In the genomic region with DNA sequence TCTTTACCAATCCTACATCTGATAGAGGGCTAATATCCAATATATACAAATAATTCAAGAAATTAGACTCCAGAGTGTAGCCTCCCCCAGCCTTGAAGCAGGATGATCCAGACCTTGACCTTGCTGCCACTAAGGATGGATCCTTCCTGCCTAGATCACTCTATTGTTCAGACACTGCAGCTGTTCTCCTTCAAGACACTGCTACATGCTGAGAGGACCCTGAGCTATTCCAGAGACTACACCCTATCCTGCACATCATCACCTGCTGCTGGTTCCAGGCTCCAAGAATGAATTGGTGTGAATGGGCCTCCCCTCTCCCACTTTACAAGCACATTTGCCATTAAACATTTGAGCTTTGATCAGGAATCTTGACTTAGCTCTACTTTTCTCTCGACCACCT, we compare ENCODE assay signal across 24 mouse cellular contexts.
DNase-seq lines count a peak whose midpoint lies in the region; ATAC-seq lines count a peak whose summit lies in the region.
"Had no signal": no experiment of that assay in that cellular context is flagged by ENCODE, and none has a peak within 500 bp of the region (broad histone marks: within the 10 kb centered on the region; RNA-seq: fewer than 3 reads in every experiment).

No protein-coding gene starts in this region.

- H3K36me3 ChIP-seq in heart, embryonic 14.5 days (ENCODE audit: control insufficient read depth, insufficient read depth, low read length) = no peaks in the 10 kb centered on the region
- H3K36me3 ChIP-seq: embryonic facial prominence, embryonic 12.5 days; embryonic facial prominence, embryonic 15.5 days; hindbrain, embryonic 10.5 days; hindbrain, embryonic 13.5 days; intestine, embryonic 15.5 days had no signal

- H3K9ac ChIP-seq in heart, embryonic 14.5 days (ENCODE audit: low read length) = no peak overlapping the region
- H3K9ac ChIP-seq: embryonic facial prominence, embryonic 12.5 days; embryonic facial prominence, embryonic 15.5 days; forebrain, postnatal 0 days; hindbrain, embryonic 13.5 days; intestine, embryonic 15.5 days had no signal

- 37% methylated on average over 1 of the region's 1 CpGs for WGBS in heart, embryonic 14.5 days

- no peaks in the 10 kb centered on the region for H3K9me3 ChIP-seq in heart, embryonic 14.5 days (ENCODE audit: control insufficient read depth, low read length)
- H3K9me3 ChIP-seq: embryonic facial prominence, embryonic 12.5 days; embryonic facial prominence, embryonic 15.5 days; hindbrain, embryonic 10.5 days; hindbrain, embryonic 13.5 days; intestine, embryonic 15.5 days had no signal

- H3K27me3 ChIP-seq in heart, embryonic 14.5 days (ENCODE audit: control insufficient read depth, insufficient read depth, low read length) = no peaks in the 10 kb centered on the region
- H3K27me3 ChIP-seq: embryonic facial prominence, embryonic 12.5 days; embryonic facial prominence, embryonic 15.5 days; hindbrain, embryonic 13.5 days; intestine, embryonic 15.5 days had no signal

- H3K4me3 ChIP-seq in heart, embryonic 14.5 days (ENCODE audit: control insufficient read depth in 1 of 2, insufficient read depth in 1 of 2, low read depth in 1 of 2, low read length in 2 of 2) = no peak overlapping the region
- H3K4me3 ChIP-seq: embryonic facial prominence, embryonic 12.5 days; embryonic facial prominence, embryonic 15.5 days; hindbrain, embryonic 10.5 days; hindbrain, embryonic 13.5 days; intestine, embryonic 15.5 days had no signal

- intact Hi-C loops in heart, postnatal 36 days (cut with DNase I) = no loop called here

- H3K4me2 ChIP-seq in heart, embryonic 14.5 days (ENCODE audit: low read length) = no peak overlapping the region
- H3K4me2 ChIP-seq: embryonic facial prominence, embryonic 12.5 days; embryonic facial prominence, embryonic 15.5 days; heart, embryonic 11.5 days; hindbrain, embryonic 13.5 days; intestine, embryonic 15.5 days had no signal

- no peak for DNase-seq in heart, postnatal 36 days
- DNase-seq in ES-CJ7 (ENCODE audit: low read depth, low spot score) (peak; percentile 85), R1 (ENCODE audit: low read depth, low spot score) (peak; percentile 88)
- no peak for DNase-seq in urinary bladder, postnatal 25 days (ENCODE audit: low spot score)
- no peak for DNase-seq in frontal cortex, postnatal 10 days (ENCODE audit: low spot score in 2 of 2)
- DNase-seq: adrenal gland, postnatal 10 days; adrenal gland, postnatal 36 days; cerebellum, adult 18-20 months; cerebellum, adult 9-11 months; cerebellum, postnatal 25 days; forebrain, postnatal 0 days; gastrocnemius, postnatal 25 days; heart, adult 18-20 months; kidney, adult 11 months had no signal

- H3K4me1 ChIP-seq in heart, embryonic 14.5 days (ENCODE audit: control insufficient read depth in 2 of 2, insufficient read depth in 2 of 2, low read length in 2 of 2) = no peaks in the 10 kb centered on the region
- H3K4me1 ChIP-seq: embryonic facial prominence, embryonic 12.5 days; embryonic facial prominence, embryonic 15.5 days; hindbrain, embryonic 10.5 days; hindbrain, embryonic 13.5 days; intestine, embryonic 15.5 days had no signal

- ATAC-seq in heart, embryonic 14.5 days (ENCODE audit: insufficient number of reproducible peaks, insufficient read depth, low FRiP score, low read depth) = no peak
- ATAC-seq: CD4-positive, CD25-positive, alpha-beta regulatory T cell, adult 4 months; forebrain, embryonic 14.5 days; forebrain, postnatal 0 days; hindbrain, embryonic 16.5 days; intestine, embryonic 15.5 days had no signal

- H3K27ac ChIP-seq in heart, embryonic 14.5 days (replicated peaks in 1 of 2; ENCODE audit: control insufficient read depth in 1 of 2, insufficient read depth in 1 of 2, low read depth in 2 of 2, low read length in 2 of 2) = peak overlapping the region; percentile 5 to 16; a peak in 1 of 4 replicates
- H3K27ac ChIP-seq: embryonic facial prominence, embryonic 12.5 days; embryonic facial prominence, embryonic 15.5 days; hindbrain, embryonic 10.5 days; hindbrain, embryonic 13.5 days; intestine, embryonic 15.5 days had no signal

Comparison
In these comparisons a context has a peak if more than half of its experiments do, and no peak if none do; other contexts are left out.
1. DNase-seq: peak in ES-CJ7 (single experiment) and R1 (single experiment); none in heart, postnatal 36 days (0 of 2), urinary bladder, postnatal 25 days (single experiment) and frontal cortex, postnatal 10 days (0 of 2).